Mouse (Mus musculus) ovary, postnatal 36 days (tissue): ENCODE data around the gene Fbf1.
"Not testable (repeated sequence)": the region's sequence is repeated elsewhere in the genome, so short reads cannot be mapped to it uniquely, and the experiment has no call there.

Experiments
- DNase-seq: peaks from one replicate; pipeline ENCODE4 v3.0.0; 2022; ENCODE audit warnings: low spot score, mixed read lengths

Gene Fbf1

DNA sequence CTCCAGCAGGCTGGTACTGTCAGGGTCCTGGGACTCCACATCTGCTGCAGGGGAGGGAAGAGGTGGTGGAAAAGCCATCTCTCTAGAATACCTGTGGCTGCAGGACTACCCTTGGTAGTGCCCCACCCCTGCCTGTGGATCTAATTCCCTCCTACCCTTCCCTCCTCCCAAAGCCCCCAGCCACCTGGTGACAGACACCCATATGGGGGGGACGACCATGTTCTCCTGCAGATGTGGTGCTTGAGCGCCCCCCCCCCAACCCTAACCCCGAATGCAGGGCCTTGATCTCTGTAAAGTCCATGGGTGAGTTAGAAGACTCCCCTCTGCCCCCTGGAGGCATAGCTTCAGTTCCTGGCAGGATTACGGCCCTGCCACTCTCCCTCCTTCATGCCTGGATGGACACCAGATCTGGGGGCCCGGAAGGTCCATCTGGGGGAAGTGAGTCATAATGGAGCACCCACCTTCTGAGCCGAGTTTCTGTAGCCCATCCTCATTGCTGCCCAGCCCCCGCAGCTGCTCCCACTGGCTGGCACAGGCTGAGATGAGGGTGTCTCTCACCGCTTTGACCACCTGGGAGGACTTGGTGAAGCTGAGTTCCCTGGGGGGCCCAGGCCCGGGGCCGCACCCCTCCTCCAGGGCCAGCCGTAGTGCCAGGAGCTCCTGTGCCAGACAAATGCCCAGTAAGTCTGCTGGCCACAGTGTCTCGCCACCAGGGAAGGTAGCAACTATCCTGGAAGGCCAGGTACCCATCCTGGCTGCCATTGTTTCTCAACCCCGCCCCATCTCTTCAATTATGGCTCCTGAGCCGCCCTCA, 60.8 kb downstream of the Fbf1 start:
- no peak for DNase-seq

DNA sequence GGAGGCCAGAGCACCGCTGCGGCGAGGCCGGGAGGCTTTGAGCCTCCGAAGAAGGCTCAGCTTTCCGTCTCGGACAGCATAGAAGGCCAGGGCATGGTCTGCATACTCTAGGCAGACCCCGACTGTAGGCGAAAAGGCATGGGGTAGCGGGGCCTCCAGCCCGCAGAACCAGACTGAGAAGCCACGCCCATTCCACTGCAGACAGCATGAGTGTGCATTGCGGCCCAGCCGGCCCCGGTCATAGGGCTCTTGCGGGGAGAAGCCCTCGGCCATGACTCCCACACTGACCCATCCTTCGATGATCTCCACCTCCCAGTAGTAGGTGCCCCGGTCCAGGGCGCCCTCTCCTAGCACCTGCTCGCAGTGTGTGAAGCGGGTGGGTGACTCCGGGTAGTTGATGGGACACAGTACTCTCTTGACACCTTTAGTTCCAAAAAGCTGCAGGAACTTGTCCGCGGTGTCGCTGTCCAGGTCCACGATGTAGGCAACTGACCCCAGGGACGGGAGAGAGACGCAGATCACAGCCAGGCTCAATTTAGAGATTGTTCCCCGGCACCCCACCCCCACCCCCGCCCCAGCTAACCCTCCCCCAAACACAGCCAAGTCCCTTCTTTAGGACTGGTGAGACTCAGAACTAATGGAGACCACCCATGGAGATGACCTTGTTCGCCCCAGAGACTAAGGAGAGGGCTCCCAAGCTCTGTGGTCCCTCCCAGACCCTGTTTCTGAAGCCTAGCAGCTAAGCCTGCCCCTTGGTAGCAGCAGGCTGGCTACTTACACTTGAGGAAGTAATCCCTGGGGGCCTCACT, 61.6 kb downstream of the Fbf1 start:
- no peak for DNase-seq

DNA sequence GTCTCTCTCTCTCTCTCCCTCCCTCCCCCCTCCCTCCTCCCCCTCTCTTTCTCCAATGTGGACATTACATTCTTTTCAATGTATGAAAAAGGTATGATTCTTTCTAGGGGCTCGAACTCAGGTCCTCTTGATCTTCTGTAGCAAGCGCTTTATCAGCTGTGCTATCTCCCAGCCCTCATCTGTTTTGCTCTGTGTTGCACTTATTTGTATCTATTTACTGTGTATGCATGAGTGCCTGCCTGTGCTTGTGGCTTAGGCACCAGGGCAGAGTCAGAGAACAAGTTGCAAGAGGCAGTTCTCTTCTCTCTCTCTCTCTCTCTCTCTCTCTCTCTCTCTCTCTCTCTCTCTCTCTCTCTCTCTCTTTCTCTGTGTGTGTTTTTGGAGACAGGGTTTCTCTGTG, 62.9 kb downstream of the Fbf1 start:
- DNase-seq = no peak

DNA sequence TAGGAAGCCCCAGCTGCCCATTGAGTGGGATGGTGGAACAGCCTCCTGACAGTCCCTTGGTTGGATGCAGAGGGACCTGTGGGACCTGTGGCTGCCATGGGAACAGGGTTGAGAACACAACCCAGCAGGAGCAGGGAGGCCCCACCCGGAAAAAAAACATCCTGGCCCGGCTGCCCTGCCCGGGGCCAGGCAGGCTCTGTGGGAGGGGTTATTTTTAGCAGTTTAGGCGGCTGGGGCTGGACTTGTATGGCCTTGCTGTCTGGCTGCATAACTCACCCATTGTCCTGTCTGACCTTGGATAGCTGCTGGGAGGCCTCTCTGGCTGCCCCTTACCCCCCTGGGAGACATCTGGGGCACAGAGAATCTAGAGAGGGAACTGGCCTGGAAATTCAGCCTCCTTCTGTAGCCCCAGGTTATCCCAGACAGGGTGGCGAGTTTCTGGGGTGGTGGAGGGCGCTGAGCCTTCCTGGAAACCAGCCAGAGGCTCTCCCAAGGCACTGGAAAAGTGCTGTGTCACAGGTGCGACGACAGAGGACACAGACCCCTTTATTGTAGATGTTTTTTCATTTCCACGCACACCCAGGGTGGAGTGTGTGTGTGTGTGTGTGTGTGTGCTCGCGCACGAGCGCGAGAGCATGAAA, 63.8 kb downstream of the Fbf1 start:
- DNase-seq = peak; percentile 78

DNA sequence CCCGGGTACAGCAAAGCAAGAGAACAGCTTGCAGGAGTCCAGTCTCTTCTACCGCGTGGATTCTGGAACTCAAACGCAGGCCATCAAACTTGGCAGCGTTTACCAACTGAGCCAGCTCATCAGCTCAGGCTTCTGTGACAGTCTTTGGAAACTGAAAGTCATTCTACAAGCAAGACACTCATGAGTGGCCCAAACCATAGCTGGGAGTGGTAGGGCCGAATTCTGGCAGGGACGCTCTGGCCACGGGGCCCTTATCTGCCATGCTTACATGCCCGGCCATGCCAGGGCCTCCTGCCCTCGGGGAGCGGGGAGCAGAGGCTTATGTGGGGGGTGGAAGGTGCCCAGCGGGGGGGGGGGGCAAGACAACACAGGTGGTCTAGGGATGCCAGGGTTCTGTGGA, 64.4 kb downstream of the Fbf1 start:
- no peak for DNase-seq

DNA sequence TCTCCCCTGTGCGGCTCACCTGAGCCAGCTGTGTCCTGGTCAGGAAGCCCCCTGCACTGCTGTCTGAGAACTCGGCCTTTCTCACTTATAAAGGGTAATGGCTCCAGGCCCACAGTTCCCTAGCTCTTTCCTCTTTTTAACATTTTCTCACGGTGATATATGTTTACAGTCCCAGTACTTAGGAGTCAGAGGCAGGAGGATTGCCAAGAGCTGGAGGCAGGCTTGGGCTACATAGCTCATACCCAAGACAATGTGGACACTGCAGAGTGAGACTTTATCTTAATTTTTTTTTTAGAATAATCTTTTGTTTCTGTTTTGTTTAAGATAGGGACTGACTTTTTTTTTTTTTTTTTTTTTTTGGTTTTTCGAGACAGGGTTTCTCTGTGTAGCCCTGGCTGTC, 65.5 kb downstream of the Fbf1 start:
- no peak for DNase-seq

DNA sequence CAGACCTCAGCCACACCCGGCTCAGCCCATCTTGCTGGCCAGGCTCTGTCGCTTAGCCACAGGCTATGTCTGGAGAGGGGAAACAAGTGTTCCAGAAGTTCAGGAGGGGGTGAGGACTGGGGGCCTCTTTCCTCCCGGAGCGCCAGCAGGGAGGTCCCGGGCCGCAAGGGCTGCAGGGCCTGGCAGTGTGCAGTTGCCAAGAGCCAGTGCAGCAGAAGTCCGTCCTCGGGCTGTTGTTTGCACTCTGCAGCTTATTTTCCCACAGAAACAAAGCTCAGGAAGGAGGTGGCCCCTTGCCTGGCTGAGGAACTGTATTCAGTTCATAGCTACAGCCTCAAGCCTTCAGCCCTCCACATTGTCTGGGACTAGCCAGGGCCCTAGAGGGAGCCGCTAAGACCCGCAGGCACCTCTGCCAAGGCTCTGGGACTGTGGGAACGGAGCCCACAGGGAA, 66.0 kb downstream of the Fbf1 start:
- peak; percentile 56 for DNase-seq

DNA sequence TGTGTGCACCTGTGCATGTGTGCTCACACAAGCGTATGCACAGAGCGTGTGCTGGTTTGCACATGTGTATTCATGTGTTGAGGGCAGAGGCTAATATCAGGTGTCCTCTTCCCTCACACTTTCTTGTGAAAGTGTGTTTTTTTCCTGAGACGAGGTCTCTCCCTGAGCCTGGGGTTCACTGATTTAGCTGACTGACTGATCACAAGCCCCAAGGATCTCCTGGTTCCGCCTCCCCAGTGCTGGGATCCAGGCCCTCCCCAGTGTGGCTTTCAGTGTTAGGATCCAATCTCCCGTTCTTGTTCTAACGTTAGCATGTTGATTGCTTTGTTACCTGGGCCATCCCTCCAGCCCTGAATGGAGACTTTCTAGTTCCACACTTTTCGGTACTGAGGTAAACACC, 67.1 kb downstream of the Fbf1 start:
- no peak for DNase-seq

DNA sequence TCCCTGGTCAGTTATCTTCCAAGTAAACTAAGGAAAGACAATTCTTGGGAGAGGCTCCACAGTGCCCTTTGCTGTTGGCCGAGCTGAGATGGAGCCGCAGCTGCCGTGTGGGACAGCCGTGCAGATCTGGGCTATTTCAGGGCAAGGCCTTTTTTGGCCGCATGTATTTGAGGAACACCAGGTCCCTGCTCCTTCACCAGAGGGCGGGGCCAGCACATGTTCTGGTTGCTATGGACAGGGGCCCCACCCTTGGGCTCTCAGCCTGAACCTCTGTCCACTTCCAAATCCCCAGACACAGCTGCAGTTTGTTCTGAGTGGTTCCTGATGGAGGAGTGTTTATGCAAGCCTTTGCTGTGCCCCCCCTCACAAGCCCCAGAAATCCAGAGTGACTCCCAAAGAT, 67.6 kb downstream of the Fbf1 start:
- DNase-seq = peak; percentile 57

DNA sequence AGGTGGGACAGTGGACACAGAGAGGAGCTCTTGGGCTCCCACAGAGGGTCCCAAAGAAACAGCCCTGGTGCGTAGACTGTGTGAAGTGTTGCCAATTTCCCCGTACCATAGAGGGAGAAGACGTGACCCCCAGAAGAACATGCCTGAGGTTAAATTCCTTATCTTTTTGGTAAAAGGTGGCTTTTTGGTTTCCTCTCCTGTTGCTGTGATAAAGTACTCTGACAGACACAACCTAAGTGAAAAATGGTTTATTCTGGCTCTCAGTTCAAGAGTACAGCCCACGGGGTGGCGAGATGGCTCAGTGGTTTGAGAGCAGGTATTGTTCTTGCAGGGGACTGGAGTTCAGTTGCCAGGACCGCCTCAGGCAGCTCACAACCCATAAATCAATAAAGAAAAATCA, 68.5 kb downstream of the Fbf1 start:
- DNase-seq = no peak

DNA sequence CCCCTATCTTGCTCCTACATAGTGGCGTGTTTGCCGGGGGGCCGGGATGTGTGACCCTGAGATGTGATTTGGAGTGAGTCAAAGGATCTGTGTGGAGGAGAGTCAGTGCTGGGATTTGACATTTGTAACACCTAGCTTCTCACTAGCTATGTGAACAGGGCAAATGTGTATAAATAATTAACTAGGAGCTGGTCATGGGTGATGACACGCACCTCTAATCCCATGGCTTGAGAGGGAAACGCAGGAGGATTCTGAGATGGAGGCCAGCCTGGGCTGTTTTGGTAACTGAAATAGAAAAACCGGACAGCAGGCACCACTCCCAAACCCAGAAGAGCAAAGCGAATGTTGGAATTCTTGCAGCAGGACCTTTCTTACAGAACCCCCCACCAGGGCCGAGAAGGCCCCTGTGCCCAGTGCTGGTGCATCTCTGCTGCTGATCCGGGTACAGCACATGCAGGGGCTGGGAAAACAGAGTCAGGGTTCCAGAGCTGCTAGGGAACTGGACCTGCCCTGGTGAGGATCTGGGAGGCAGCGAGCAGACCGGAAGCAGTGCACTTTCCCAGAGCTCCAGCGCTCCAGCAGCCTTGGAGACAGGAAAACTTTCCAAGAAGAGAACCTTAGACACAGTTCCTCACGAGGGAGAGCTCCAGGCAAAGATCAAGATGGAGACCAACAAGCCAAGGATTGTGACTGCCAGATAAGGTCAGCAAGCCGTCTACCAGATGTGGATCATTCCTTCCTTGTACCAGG, 69.1 kb downstream of the Fbf1 start:
- no peak for DNase-seq

DNA sequence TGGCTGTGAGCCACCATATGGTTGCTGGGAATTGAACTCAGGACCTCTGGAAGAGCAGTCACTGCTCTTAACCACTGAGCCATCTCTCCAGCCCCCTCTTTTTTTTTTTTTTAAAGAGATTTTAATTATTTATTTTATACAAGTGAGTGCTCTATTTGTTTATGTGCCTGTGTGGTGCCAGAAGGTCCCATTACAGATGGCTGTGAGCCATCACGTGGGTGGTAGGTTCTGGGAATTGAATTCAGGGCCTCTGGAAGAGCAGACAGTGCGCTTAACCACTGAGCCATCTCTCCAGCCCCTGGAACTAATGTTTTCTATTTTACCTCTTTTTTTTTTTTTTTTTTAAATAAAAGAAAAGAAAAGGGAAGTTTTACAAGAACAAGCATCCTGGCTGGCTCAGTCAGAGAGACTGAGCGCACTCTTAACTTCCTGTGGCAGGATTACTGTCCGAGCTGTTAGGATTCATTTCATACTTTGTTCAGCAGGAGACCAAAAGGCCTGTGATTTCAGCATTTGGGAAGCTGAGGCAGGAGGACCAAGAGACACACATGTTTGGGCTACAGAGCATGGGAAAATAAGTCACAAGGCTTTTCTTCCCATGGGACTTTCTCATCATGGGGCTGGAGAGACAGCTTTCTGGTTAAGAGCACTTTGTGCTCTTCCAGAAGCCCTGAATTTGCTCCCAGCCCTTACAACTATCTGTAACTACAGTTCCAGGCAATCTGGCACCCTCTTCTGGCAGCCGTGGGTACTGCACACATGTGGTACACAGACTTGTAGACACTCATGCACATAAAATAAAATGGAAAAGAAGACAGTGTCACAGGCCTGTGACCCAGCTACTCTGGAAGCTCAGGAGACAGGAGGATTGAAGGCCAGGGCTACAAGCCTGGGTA, 71.5 kb downstream of the Fbf1 start:
- DNase-seq = no peak

DNA sequence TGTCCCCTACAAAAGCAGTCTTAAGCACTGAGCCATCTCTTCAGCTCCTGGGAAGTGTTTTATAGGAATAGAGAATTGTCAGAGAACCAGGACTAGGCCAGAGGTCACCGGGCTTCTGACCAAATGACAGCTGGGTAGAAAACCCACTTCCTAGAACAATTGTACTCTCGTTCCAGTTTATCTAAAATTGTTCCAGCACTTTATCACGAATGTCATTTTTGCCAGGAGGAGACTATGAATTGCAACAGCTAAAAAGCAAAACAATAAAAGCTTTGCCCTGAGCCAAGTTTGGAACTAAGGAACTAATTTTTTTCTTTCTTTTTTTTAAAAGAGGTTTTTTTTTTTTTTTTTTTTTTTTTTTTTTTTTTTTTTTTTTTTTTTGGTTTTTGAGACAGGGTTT, 72.4 kb downstream of the Fbf1 start:
- peak; percentile 63 for DNase-seq

DNA sequence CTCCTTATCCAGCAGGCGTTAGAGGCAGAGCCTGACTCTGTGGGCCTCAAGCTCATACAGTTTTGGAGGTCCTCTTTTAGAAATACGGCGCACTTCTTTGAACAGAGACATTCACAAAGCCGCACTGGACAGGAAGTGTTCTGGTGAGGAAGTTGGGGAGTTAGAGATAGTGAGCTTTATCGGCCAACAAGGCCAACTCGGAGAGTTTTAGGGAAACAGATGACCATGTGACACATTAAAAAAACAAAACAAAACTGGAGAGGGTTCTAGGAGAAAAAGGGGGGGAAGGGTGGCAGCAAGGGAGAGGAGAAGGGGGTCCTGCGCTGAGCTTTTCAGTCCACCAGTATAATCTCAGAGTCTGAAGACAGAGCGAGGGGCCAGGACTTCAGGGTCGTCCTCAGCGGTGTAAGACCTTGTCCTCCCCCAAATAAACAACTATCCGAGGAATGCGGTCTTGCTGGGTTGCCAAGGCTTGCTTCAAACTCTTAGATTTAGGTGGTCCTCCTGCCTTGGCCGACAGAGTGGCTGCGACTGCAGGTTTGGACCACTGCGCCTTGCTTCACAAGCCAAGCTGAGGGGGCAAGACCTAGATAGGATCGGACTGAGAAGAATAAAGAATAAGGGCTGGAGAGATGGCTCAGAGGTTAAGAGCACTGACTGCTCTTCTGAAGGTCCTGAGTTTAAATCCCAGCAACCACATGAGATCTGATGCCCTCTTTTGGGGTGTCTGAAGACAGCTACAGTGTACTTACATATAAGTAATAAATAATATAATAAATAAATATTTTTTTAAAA, 74.0 kb downstream of the Fbf1 start:
- DNase-seq = peak; percentile 57

DNA sequence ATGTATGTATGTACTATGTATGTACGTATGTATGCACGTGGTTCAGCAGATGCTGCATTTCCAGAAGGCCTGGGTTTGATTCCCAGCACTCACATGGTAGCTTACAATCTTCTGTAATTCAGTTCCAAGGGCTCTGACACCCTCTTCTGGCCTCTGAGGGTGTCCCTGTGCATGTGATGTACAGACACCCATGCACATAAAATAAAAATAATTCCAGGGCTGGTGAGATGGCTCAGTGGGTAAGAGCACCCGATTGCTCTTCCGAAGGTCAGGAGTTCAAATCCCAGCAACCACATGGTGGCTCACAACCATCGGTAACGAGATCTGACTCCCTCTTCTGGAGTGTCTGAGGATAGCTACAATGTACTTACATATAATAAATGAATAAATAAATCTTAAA, 75.0 kb downstream of the Fbf1 start:
- DNase-seq = not testable (repeated sequence)
